Mouse (Mus musculus) heart, adult 18-20 months (tissue): ENCODE data around the gene Mink1. TPM values are rescaled to one million over a fixed set of nuclear protein-coding genes. Genes with fewer than 3 reads are reported as not detected.

Experiments used
- DNase-seq, 2 experiments: peaks; one replicate each; pipeline ENCODE4 v3.0.0; 2021 to 2022; ENCODE audit warnings: mixed read lengths in 1 of 2
- total RNA-seq, 2 experiments: library from RNA; stranded (reverse); gene quantifications; 2 replicates each; pipeline ENCODE4 v1.2.3; 2021

Gene Mink1
- total RNA-seq, 2 experiments from 2014 or later, result 41.3 to 48.0 TPM

- peak; percentile 50 to 80 for DNase-seq
These were observed 31.7 kb downstream of the Mink1 start for GRCm38 (mm10) chr11:70594253-70594989.

GRCm38 (mm10) chr11:70595638-70596037, 33.0 kb downstream of the Mink1 start:
- DNase-seq, result peak in 1 of 2 experiments; percentile 60

GRCm38 (mm10) chr11:70596094-70596493, 33.4 kb downstream of the Mink1 start:
- DNase-seq, result no peak

GRCm38 (mm10) chr11:70597301-70597700, 34.6 kb downstream of the Mink1 start:
- no peak for DNase-seq

GRCm38 (mm10) chr11:70598451-70598953, 35.8 kb downstream of the Mink1 start:
- no peak for DNase-seq

GRCm38 (mm10) chr11:70605024-70605566, 42.4 kb downstream of the Mink1 start:
- peak; percentile 78 to 88 for DNase-seq

- no peak for DNase-seq
These were observed 44.0 kb downstream of the Mink1 start for GRCm38 (mm10) chr11:70606717-70607116.

GRCm38 (mm10) chr11:70607611-70608010, 44.9 kb downstream of the Mink1 start:
- DNase-seq, result no peak

GRCm38 (mm10) chr11:70608381-70609066, 45.8 kb downstream of the Mink1 start:
- no peak for DNase-seq

GRCm38 (mm10) chr11:70610752-70611151, 48.1 kb downstream of the Mink1 start:
- no peak for DNase-seq

GRCm38 (mm10) chr11:70612505-70612904, 49.8 kb downstream of the Mink1 start:
- DNase-seq, result no peak

GRCm38 (mm10) chr11:70615074-70615473, 52.4 kb downstream of the Mink1 start:
- peak; percentile 77 to 83 for DNase-seq

- no peak for DNase-seq
These were observed 52.9 kb downstream of the Mink1 start, which contains the start of gene 4930544D05Rik for GRCm38 (mm10) chr11:70615516-70616093. TSS of gene 4930544D05Rik (plus strand) at chr11:70615848.

- no peak for DNase-seq
These were observed 56.4 kb downstream of the Mink1 start, which contains the start of gene Chrne for GRCm38 (mm10) chr11:70619101-70619500. TSS of gene Chrne (minus strand) at chr11:70619216.

- DNase-seq, result peak in 1 of 2 experiments; percentile 27
These were observed 59.5 kb downstream of the Mink1 start for GRCm38 (mm10) chr11:70621972-70622814.

- no peak for DNase-seq
These were observed 60.5 kb downstream of the Mink1 start for GRCm38 (mm10) chr11:70623053-70623742.

GRCm38 (mm10) chr11:70625473-70625872, 62.8 kb downstream of the Mink1 start:
- peak in 1 of 2 experiments; percentile 66 for DNase-seq

GRCm38 (mm10) chr11:70626877-70627276, 64.2 kb downstream of the Mink1 start:
- no peak for DNase-seq

GRCm38 (mm10) chr11:70628431-70628830, 65.8 kb downstream of the Mink1 start:
- DNase-seq, result no peak

GRCm38 (mm10) chr11:70629557-70629956, 66.9 kb downstream of the Mink1 start:
- DNase-seq, result no peak

GRCm38 (mm10) chr11:70630129-70630528, 67.4 kb downstream of the Mink1 start:
- no peak for DNase-seq
